Mouse (Mus musculus) heart, postnatal 14 days (tissue): ENCODE measurements around the gene Ankrd65. TPM values are rescaled to one million over a fixed set of nuclear protein-coding genes. Genes with fewer than 3 reads are reported as not detected.

Experiments used
- DNase-seq, 2 experiments: peaks; one replicate each; pipeline ENCODE4 v3.0.0; 2021 to 2022
- intact Hi-C: fragments of 180-260 bp; cut with DNase I; formaldehyde crosslinking; loops from one replicate; pipeline ENCODE4 v1.15.1; 2025
- microRNA-seq, 2 experiments: library from miRNA; unstranded; fragments of <30 nt; microRNA quantifications; one replicate each; pipeline ENCODE4 v1.2.0; 2021 to 2022
- total RNA-seq, 2 experiments: library from RNA; stranded (reverse); gene quantifications; 2 replicates each; pipeline ENCODE4 v1.2.3; 2021

Gene Ankrd65
- total RNA-seq, 2 experiments from 2014 or later: not detected

GRCm38 (mm10) chr4:155841003-155841454 lies 50.8 kb downstream of the Ankrd65 start:
- DNase-seq: peak; percentile 67 to 76
- intact Hi-C loops: no loop called here

- DNase-seq: no peak
- intact Hi-C loops: no loop called here
These were observed 51.5 kb downstream of the Ankrd65 start for GRCm38 (mm10) chr4:155841651-155842270.

- DNase-seq: no peak
- intact Hi-C loops: no loop called here
These were observed 53.0 kb downstream of the Ankrd65 start for GRCm38 (mm10) chr4:155843231-155843630.

DNA sequence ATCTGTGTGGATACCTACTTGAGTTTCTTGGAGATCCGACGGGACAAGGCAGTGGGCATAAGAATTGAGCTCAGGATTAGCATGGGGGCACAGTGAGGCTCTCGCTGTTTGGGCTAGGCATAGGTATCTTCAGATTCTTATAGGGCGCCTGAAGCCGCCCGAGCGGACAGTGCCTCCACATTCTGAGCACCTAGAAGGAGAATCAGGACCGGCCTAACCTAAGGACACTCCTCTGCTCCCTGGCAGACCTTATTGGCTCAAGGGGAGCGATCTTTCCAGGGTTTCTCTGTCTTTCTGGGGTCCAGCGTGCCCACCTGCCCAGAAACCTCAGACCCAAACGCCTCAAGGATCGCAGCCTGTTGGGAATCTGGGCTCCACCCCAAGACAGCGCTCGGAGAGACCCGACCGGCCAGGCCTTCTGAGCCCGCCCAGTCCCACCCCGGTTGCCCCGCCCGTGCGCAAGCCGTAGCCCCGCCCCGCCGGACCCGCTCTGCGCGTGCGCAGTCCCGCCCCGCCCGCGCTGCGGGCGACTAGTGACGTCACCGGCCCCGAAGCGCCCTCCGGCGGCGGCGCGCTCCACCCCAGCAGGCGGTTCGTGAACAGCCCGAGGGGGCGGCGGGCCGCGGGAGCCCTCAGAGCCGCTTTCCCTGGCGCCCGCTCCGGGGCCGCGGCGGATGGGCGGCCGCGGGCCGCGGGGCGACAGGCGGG lies 56.8 kb downstream of the Ankrd65 start, which contains the start of gene Dvl1:
Gene Dvl1, plus strand, starts transcription at position 532 of the 708 bp plus-strand sequence.
- peak; percentile 98 to 99 for DNase-seq
- intact Hi-C loops: loop anchor here (1.0 kb wide), 1 partner anchor 15 kb away; no protein-coding TSS in a partner anchor

GRCm38 (mm10) chr4:155847591-155848352 lies 57.5 kb downstream of the Ankrd65 start:
- DNase-seq: peak in 1 of 2 experiments; percentile 40
- intact Hi-C loops: loop anchor here (1.0 kb wide), 1 partner anchor 15 kb away; no protein-coding TSS in a partner anchor

GRCm38 (mm10) chr4:155848434-155849095 lies 58.3 kb downstream of the Ankrd65 start:
- intact Hi-C loops: no loop called here
- DNase-seq: no peak

Small RNA genes within 50 kb of the gene (microRNA-seq; reads per million reads assigned to microRNA genes)
- 0 reads per million in 2 experiments for gene Gm27743

Other genes with a start within 250 kb of the Ankrd65 start
- gene Nadk, start 228.1 kb upstream of the Ankrd65 start, total RNA-seq: 10 to 100 TPM; 36.6 to 36.7 TPM
- 10 to 100 TPM; 11.2 to 11.4 TPM for gene Slc35e2, start 189.0 kb upstream of the Ankrd65 start, total RNA-seq
- 10 to 100 TPM; 25.8 to 28.9 TPM for gene Cdk11b, start 165.6 kb upstream of the Ankrd65 start, total RNA-seq
- not detected for gene Gm10563, start 145.0 kb upstream of the Ankrd65 start, total RNA-seq
- gene Mmp23, start 137.1 kb upstream of the Ankrd65 start, total RNA-seq: 10 to 100 TPM; 14.5 to 16.8 TPM
- gene Mib2, start 121.2 kb upstream of the Ankrd65 start, total RNA-seq: 10 to 100 TPM; 22.4 to 24.9 TPM
- gene Fndc10, start 96.1 kb upstream of the Ankrd65 start, total RNA-seq: 1 to 10 TPM; 1.5 to 1.8 TPM
- 10 to 100 TPM; 44.3 to 48.6 TPM for gene Ssu72, start 85.6 kb upstream of the Ankrd65 start, total RNA-seq
- gene Tmem240, start 55.6 kb upstream of the Ankrd65 start, total RNA-seq: under 1 TPM; 0.38 to 0.44 TPM
- gene Atad3a, start 29.3 kb upstream of the Ankrd65 start, total RNA-seq: 10 to 100 TPM; 54.3 to 59.2 TPM
- gene Vwa1, start 15.7 kb upstream of the Ankrd65 start, total RNA-seq: 10 to 100 TPM in 1 of 2 experiments, 1 to 10 TPM in 1; 9.2 to 12.6 TPM
- 1 to 10 TPM; 1.2 TPM for gene Tmem88b, start 4.6 kb upstream of the Ankrd65 start, total RNA-seq
- gene Mrpl20, start 12.4 kb downstream of the Ankrd65 start, total RNA-seq: 10 to 100 TPM; 72.4 to 72.5 TPM
- gene Ccnl2, start 22.1 kb downstream of the Ankrd65 start, total RNA-seq: 10 to 100 TPM; 49.1 to 55.8 TPM
- 10 to 100 TPM; 96.4 to 97.5 TPM for gene Aurkaip1, start 40.8 kb downstream of the Ankrd65 start, total RNA-seq
- gene Mxra8, start 49.2 kb downstream of the Ankrd65 start, total RNA-seq: 10 to 100 TPM; 46.9 to 58.4 TPM
- 10 to 100 TPM; 41.1 to 46.6 TPM for gene Dvl1, start 57.0 kb downstream of the Ankrd65 start, total RNA-seq
- gene Tas1r3, start 72.9 kb downstream of the Ankrd65 start, total RNA-seq: under 1 TPM; 0.26 to 0.32 TPM
- 10 to 100 TPM in 1 of 2 experiments, 1 to 10 TPM in 1; 9.9 to 10.6 TPM for gene Cptp, start 79.0 kb downstream of the Ankrd65 start, total RNA-seq
- gene Ints11, start 79.1 kb downstream of the Ankrd65 start, total RNA-seq: 10 to 100 TPM; 16.9 to 19.5 TPM
- 10 to 100 TPM; 14.8 to 18.0 TPM for gene Pusl1, start 101.3 kb downstream of the Ankrd65 start, total RNA-seq
- gene Acap3, start 101.4 kb downstream of the Ankrd65 start, total RNA-seq: 10 to 100 TPM; 19.6 to 21.6 TPM
- 10 to 100 TPM; 53.1 to 62.6 TPM for gene Ube2j2, start 153.4 kb downstream of the Ankrd65 start, total RNA-seq
- gene C1qtnf12, start 171.9 kb downstream of the Ankrd65 start, total RNA-seq: 10 to 100 TPM; 14.0 to 17.9 TPM
- 1 to 10 TPM; 2.0 to 2.7 TPM for gene B3galt6, start 202.2 kb downstream of the Ankrd65 start, total RNA-seq
- 10 to 100 TPM; 83.2 to 84.6 TPM for gene Sdf4, start 202.4 kb downstream of the Ankrd65 start, total RNA-seq
- gene Tnfrsf4, start 223.4 kb downstream of the Ankrd65 start, total RNA-seq: under 1 TPM; 0.50 to 0.80 TPM
- under 1 TPM in 1 of 2 experiments, not detected in 1; 0.56 TPM for gene Tnfrsf18, start 235.7 kb downstream of the Ankrd65 start, total RNA-seq